Mouse (Mus musculus) megakaryocyte, embryonic 14.5 days (primary cell): ENCODE measurements around the gene Nrap.

Experiments used
- FLI1 ChIP-seq: IDR thresholded peaks from 2 replicates; pipeline ENCODE4 v1.6.1; 2012; ENCODE audit warnings: low read length, inconsistent platforms, mixed read lengths
- GATA1 ChIP-seq: IDR thresholded peaks from 3 replicates; pipeline ENCODE4 v1.6.1; 2012; ENCODE audit warnings: mixed read lengths, low read length, inconsistent platforms, borderline replicate concordance

DNA sequence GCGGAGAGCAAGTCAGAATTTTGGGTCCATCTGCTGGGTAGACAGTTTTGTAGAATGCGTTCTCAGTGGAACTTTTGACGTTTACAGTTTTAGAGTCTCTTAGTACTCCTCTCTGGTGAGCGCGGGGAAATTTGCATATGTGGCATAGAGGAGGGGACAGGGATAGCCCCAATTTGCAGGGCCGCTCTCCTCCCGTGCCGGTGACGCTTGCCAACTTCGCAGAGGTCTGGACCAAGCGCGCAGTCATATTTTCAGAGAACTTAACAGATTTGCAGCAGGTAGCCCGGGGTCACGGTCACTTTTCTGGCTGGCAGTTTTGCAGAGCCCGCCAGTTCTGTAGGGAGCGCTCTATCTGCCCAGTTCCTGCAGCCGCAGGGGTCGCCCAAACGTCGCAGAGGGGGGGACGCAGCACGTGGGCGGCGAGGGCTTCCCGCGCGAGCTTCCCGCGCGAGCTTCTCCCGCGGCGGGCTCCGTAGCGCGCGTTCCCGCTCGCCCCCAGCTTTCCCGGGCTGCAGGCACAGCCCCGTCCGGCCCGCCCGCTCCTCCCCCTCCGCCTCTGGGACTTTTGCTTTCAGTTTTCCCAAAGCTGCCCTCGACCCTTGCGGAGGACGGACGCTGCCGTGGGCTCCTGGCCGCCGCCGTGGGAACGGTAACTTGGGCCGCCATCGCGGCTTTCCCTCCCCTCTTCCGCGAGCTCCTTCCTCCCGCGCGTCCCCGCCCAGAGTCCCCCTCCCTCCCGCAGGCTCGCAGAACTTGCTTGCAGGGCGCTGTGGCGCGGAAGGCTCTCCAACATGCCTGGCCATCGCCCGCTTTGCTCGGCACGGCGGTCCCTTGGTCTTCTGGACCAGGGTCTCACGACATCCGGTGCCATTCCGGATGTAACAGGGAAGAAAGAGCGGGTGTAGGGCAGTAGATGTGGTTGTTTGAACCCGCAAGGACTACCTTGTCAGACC, 7.1 kb upstream of the Nrap start, which contains the start of gene Casp7:
- TF ChIP-seq GATA1, result no peak
- no peak; the same call in 1 of the 2 replicates for TF ChIP-seq FLI1
